Mouse (Mus musculus) neural tube, embryonic 14.5 days (tissue): ENCODE measurements around the gene Atf7. TPM values are rescaled to one million over a fixed set of nuclear protein-coding genes. Genes with fewer than 3 reads are reported as not detected.

Source experiments
- ATAC-seq: fragments of 200-750 bp; cut with Nextera tagmentation; 2 replicates; pipeline ENCODE4 v1.8.0; 2017; ENCODE audit warnings: low read depth, mild to moderate bottlenecking, moderate TSS enrichment, moderate library complexity
- H3K27ac ChIP-seq: fragments of 300-500 bp; sonication (generic); 2 replicates; pipeline ENCODE4 v1.5.1; 2014; ENCODE audit warnings: low read depth, mild to moderate bottlenecking, control low read depth, low read length, moderate library complexity, mixed read lengths
- H3K27me3 ChIP-seq: fragments of 300-500 bp; sonication (generic); 2 replicates; pipeline ENCODE4 v1.6.1; 2014; ENCODE audit warnings: low read length; ENCODE audit not compliant: control insufficient read depth, insufficient read depth
- H3K36me3 ChIP-seq: fragments of 300-500 bp; sonication (generic); 2 replicates; pipeline ENCODE4 v1.6.1; 2014; ENCODE audit warnings: low read length, mixed read lengths; ENCODE audit not compliant: control insufficient read depth, insufficient read depth
- H3K4me1 ChIP-seq: fragments of 300-500 bp; sonication (generic); 2 replicates; pipeline ENCODE4 v1.6.1; 2014; ENCODE audit warnings: low read length; ENCODE audit not compliant: control insufficient read depth, insufficient read depth
- H3K4me2 ChIP-seq: fragments of 300-500 bp; sonication (generic); 2 replicates; pipeline ENCODE4 v1.6.1; 2014; ENCODE audit warnings: mild to moderate bottlenecking, low read depth, low read length, control low read depth
- H3K4me3 ChIP-seq: fragments of 300-500 bp; sonication (generic); 2 replicates; pipeline ENCODE4 v1.5.1; 2014; ENCODE audit warnings: low read depth, low read length, control low read depth, mixed read lengths
- H3K9ac ChIP-seq: fragments of 300-500 bp; sonication (generic); replicated peaks from 2 replicates; pipeline ENCODE4 v1.6.1; 2014; ENCODE audit warnings: low read depth, mild to moderate bottlenecking, control low read depth, low read length, mixed read lengths
- H3K9me3 ChIP-seq: fragments of 300-500 bp; sonication (generic); 2 replicates; pipeline ENCODE4 v1.6.1; 2016; ENCODE audit warnings: low read length; ENCODE audit not compliant: control insufficient read depth
- WGBS: fragments of 180-500 bp; shearing (Covaris S2); extraction: QIAGEN DNeasy Blood & Tissue Kit; methylation state at CpG from one replicate; pipeline ENCODE4 v1.1.7; 2014; 5-methylcytosine and 5-hydroxymethylcytosine counted together
- polyA plus RNA-seq: library from polyadenylated mRNA; unstranded; fragments of >200 nt; fragmentation: Nextera tagmentation; extraction: Ambion mirVana; gene quantifications from 2 replicates; pipeline ENCODE4 v1.2.1, GENCODE M21; 2014

The Atf7 gene
- polyA plus RNA-seq, 1 experiment from 2014 or later, result 13.3 TPM

GRCm38 (mm10) chr15:102526111-102527002 is 98.9 kb downstream of the Atf7 start:
- WGBS, result 87% methylated on average over 6 of the region's 6 CpGs
- Histone ChIP-seq H3K36me3 (peaks cover 12% of the 10 kb centered on the region), H3K4me1 (no peaks in the 10 kb centered on the region; the same call in 1 of the 2 replicates), H3K27ac (no peak overlapping the region), H3K4me2 (no peak overlapping the region), H3K4me3 (no peak overlapping the region), H3K27me3 (no peaks in the 10 kb centered on the region), H3K9ac (no peak overlapping the region), H3K9me3 (no peaks in the 10 kb centered on the region)
- ATAC-seq, result no peak

DNA sequence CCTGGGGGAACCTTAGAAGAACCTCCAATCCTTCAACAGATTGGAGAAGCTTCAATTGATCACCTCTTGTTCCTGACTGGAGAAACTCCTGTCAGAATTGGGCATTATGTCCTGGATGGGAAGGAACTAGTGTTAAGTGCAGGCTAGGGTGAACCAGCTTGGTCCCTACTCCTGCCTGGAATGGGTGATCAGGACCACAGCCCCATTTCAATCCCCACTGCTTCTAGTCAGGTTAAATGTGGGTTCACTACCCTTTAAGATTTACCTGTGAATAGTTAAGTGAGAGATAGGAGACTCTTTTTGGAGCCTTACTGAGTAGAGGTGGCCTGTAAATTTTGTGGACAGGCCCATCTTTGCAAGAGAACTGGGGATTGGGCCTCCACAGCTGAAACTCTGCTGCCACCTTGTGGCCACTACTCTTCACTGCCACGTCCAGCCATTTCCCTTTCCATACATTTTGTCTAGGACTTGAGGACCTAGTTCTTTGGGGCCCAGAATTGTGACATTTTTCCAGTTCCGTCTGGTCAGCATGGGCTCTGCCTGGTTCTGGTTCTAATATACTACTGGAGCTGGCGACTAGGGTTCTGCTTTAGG is 100.3 kb downstream of the Atf7 start, which contains the start of gene Npff:
Gene Npff (minus strand): TSS at position 51 of the 594 bp plus-strand sequence.
- no peak within 1 kb of the TSS; the same call in 1 of the 2 replicates for H3K27ac ChIP-seq

GRCm38 (mm10) chr15:102521480-102521879 is 103.8 kb downstream of the Atf7 start:
- ATAC-seq, result no peak

More for the DNA sequence above, 100.3 kb downstream of the Atf7 start, which contains the start of gene Npff:
- peak; percentile 59 for ATAC-seq
- Histone ChIP-seq H3K4me1 (peaks cover under 1% of the 10 kb centered on the region), H3K36me3 (peaks cover 11% of the 10 kb centered on the region), H3K4me2 (0 out of 2 replicates have a peak within 1 kb of the TSS, but pooled peaks have one; percentile 6), H3K4me3 (no peak within 1 kb of the TSS), H3K9ac (peak within 1 kb of the TSS; percentile 22; the same call in 1 of the 2 replicates), H3K27me3 (no peaks in the 10 kb centered on the region), H3K9me3 (no peaks in the 10 kb centered on the region)
- WGBS, result 7% methylated on average over 3 of the region's 3 CpGs

DNA sequence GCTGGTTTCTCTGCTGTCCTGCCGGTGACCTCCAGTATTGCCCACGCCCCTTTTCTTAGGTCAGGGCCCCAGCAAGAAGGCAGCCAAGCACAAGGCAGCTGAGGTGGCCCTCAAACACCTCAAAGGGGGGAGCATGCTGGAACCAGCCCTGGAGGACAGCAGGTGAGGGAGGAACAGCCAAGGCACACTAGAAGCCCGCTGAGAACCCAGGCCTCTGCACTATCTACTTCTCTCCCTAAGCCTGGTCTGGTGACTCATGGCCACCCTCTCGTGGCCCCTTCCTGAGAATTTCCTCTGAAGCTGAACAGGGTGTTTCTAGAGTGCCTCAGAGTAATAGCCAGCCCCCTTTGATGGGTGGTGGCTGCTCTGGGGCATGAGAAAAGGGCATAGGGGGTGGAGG is 104.8 kb downstream of the Atf7 start:
- Histone ChIP-seq H3K36me3 (0 out of 2 replicates have a peak, but pooled peaks cover 6% of the 10 kb centered on the region), H3K9me3 (no peaks in the 10 kb centered on the region), H3K9ac (no peak overlapping the region), H3K4me3 (no peak overlapping the region), H3K27ac (no peak overlapping the region), H3K4me2 (no peak overlapping the region), H3K4me1 (peaks cover 18% of the 10 kb centered on the region), H3K27me3 (no peaks in the 10 kb centered on the region)
- ATAC-seq, result no peak
- 85% methylated on average over 4 of the region's 4 CpGs for WGBS

More at GRCm38 (mm10) chr15:102521480-102521879, 103.8 kb downstream of the Atf7 start:
- Histone ChIP-seq H3K27ac (no peak overlapping the region), H3K27me3 (no peaks in the 10 kb centered on the region), H3K4me2 (no peak overlapping the region), H3K36me3 (0 out of 2 replicates have a peak, but pooled peaks cover 6% of the 10 kb centered on the region), H3K4me3 (no peak overlapping the region), H3K9ac (no peak overlapping the region), H3K4me1 (peaks cover 11% of the 10 kb centered on the region), H3K9me3 (no peaks in the 10 kb centered on the region)
- WGBS, result 84% methylated on average over 4 of the region's 4 CpGs

DNA sequence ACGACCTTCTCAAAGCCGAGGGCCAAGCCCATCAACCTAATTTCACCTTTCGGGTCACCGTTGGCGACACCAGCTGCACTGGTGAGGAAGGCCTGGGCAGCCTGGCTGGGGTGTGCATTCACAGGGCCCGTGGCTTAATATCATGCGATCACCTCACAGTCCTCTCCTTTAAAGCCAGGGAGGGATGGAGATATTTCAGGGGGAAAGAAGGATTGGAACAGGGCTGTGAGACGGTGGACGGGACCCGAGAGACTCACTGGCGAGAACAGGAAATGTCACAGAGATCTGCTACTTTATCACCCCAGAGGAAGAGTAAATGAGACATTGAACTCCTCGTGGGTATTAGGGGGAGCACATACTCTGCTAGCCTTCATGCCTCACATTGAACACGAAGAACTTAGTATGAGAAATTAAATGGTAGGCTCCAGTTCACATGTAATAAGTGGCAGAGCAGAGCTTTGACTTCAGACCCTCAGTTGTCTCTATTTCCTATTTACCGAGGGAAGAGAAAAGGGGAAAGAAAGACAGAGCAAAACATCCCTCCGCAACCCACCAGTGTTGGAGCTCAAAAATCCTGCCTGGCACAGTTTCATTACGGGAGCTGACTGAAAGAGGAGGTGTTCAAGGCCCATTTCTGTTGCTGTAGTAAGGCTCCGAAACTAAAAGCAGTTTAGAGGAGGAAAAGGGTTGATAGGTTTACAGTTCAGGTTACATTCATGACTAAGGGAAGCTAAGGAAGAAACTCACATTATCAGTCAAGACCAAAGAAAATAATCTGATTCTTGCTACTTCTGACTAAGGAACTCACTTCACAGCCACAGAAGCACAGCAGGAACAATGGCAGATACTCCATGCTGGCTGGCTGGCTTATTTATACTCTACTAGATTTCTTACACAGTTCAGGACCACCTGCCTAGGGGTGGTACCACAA is 105.8 kb downstream of the Atf7 start:
- ATAC-seq, result no peak
- Histone ChIP-seq H3K27ac (peak overlapping the region; percentile 98), H3K4me1 (peaks cover 20% of the 10 kb centered on the region), H3K9ac (peak overlapping the region; percentile 81), H3K27me3 (no peaks in the 10 kb centered on the region), H3K36me3 (0 out of 2 replicates have a peak, but pooled peaks cover 6% of the 10 kb centered on the region), H3K4me3 (peak overlapping the region; percentile 53), H3K9me3 (no peaks in the 10 kb centered on the region), H3K4me2 (peak overlapping the region; percentile 57)
- 70% methylated on average over 15 of the region's 17 CpGs for WGBS

GRCm38 (mm10) chr15:102518859-102519201 is 106.4 kb downstream of the Atf7 start:
- Histone ChIP-seq H3K36me3 (0 out of 2 replicates have a peak, but pooled peaks cover 4% of the 10 kb centered on the region), H3K4me2 (peak overlapping the region; percentile 57), H3K4me1 (peaks cover 20% of the 10 kb centered on the region), H3K27ac (peak overlapping the region; percentile 98), H3K9me3 (no peaks in the 10 kb centered on the region), H3K9ac (peak overlapping the region; percentile 81), H3K4me3 (peak overlapping the region; percentile 53), H3K27me3 (no peaks in the 10 kb centered on the region)
- ATAC-seq, result no peak
- WGBS, result 24% methylated on average over 9 of the region's 9 CpGs

DNA sequence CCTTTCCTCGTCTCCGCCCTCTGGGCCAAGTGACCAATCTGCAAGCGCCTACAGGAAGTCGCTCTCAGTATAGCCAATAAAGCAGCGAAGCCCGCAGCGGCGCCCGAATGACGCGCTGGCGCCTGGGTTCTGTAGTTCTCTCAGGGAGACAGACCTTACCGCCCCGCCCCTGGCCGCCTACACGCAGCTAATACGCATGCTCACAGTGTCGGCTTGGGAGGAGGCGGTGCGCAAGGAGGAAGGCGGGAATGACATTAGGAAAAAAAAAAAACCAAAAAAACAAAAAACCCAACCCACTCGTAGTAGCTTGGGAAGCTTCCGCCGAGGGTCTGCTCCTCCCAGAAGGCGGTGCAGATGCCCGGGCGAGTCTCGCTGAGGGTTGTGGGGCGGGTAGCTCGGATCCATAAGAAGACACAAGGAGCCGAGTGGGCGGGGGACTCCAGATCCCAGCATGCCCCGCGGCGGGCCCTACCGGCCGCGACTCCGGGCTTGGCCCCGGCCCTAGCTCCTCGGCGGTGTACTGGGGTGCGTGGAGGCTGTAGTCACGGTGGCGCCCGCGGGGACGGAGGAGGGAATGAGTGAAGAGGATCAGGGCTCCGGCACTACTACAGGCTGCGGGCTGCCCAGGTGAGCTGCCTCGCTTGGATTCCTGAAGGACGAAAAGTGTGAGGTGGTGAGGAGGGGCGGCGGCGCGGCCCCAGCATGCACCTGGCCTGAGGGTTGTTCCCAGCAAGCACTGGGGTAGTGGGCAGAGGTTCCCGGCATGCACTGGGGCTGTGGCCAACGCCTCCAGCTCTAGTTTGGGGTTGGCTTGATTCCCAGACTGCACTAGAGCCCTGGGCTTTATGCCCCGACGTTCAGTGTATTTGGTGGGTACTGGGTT is 107.0 kb downstream of the Atf7 start, which contains the start of gene Tarbp2:
Gene Tarbp2 (plus strand): TSS at position 217 of the 883 bp plus-strand sequence.
- Histone ChIP-seq H3K4me1 (peaks cover 20% of the 10 kb centered on the region), H3K4me3 (peak within 1 kb of the TSS; percentile 53), H3K9me3 (no peaks in the 10 kb centered on the region), H3K27me3 (no peaks in the 10 kb centered on the region), H3K27ac (peak within 1 kb of the TSS; percentile 98), H3K36me3 (no peaks in the 10 kb centered on the region), H3K4me2 (peak within 1 kb of the TSS; percentile 98), H3K9ac (peak within 1 kb of the TSS; percentile 81)
- peak; percentile 90 for ATAC-seq
- under 1% methylated on average over 60 of the region's 60 CpGs for WGBS

DNA sequence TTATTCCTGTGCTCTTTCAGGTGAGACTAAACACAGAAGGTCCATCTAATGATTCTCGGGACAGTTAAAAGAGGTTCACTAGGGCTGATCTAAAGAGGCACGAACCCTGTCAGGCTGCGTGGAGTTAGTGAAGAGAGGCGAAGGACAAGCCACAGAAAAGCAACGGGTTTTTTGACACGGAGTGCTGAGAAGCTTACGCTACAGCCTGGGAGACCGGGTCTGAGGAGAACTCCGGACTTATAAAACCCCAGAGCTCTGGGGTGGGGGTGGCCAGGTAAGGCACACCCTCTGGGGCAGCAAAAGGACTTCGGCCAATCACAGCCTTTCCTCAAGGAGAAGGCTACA is 107.7 kb downstream of the Atf7 start:
- Histone ChIP-seq H3K4me3 (peak overlapping the region; percentile 53), H3K9ac (peak overlapping the region; percentile 73), H3K27me3 (no peaks in the 10 kb centered on the region), H3K27ac (peak overlapping the region; percentile 98), H3K4me1 (peaks cover 23% of the 10 kb centered on the region), H3K36me3 (no peaks in the 10 kb centered on the region), H3K4me2 (peak overlapping the region; percentile 98), H3K9me3 (no peaks in the 10 kb centered on the region)
- under 1% methylated on average over 10 of the region's 10 CpGs for WGBS
- no peak for ATAC-seq
